Mouse (Mus musculus) neural tube, embryonic 11.5 days (tissue): ENCODE data around the gene Hnrnpa0. TPM values are rescaled to one million over a fixed set of nuclear protein-coding genes. Genes with fewer than 3 reads are reported as not detected.

Experiments used
- ATAC-seq: fragments of 200-750 bp; cut with Nextera tagmentation; 2 replicates; pipeline ENCODE4 v1.8.0; 2017; ENCODE audit warnings: moderate number of reproducible peaks, mild to moderate bottlenecking, moderate TSS enrichment, moderate library complexity; ENCODE audit not compliant: insufficient read depth, low FRiP score, low TSS enrichment
- DNase-seq: peaks from one replicate; pipeline ENCODE4 v3.0.0-alpha.2; 2015; ENCODE audit warnings: low spot score
- H3K27ac ChIP-seq: fragments of 300-500 bp; sonication (generic); 2 replicates; pipeline ENCODE4 v1.5.1; 2014; ENCODE audit warnings: low read depth, mild to moderate bottlenecking, low read length
- H3K27me3 ChIP-seq: fragments of 300-500 bp; sonication (generic); 2 replicates; pipeline ENCODE4 v1.6.1; 2014; ENCODE audit warnings: mild to moderate bottlenecking, low read length, mixed read lengths; ENCODE audit not compliant: control insufficient read depth, insufficient read depth
- H3K36me3 ChIP-seq: fragments of 300-500 bp; sonication (generic); 2 replicates; pipeline ENCODE4 v1.6.1; 2014; ENCODE audit warnings: mild to moderate bottlenecking, low read length, moderate library complexity, mixed read lengths; ENCODE audit not compliant: control insufficient read depth, insufficient read depth
- H3K4me1 ChIP-seq: fragments of 300-500 bp; sonication (generic); 2 replicates; pipeline ENCODE4 v1.6.1; 2014; ENCODE audit warnings: low read length, mixed read lengths; ENCODE audit not compliant: control insufficient read depth, insufficient read depth
- H3K4me2 ChIP-seq: fragments of 300-500 bp; sonication (generic); 2 replicates; pipeline ENCODE4 v1.6.1; 2014; ENCODE audit warnings: low read depth, mild to moderate bottlenecking, moderate library complexity
- H3K4me3 ChIP-seq: fragments of 300-500 bp; sonication (generic); 2 replicates; pipeline ENCODE4 v1.5.1; 2014; ENCODE audit warnings: low read depth, low read length
- H3K9ac ChIP-seq: fragments of 300-500 bp; sonication (generic); 2 replicates; pipeline ENCODE4 v1.6.1; 2014; ENCODE audit warnings: mild to moderate bottlenecking, low read length
- H3K9me3 ChIP-seq: fragments of 300-500 bp; sonication (generic); 2 replicates; pipeline ENCODE4 v1.6.1; 2016; ENCODE audit warnings: low read length; ENCODE audit not compliant: control insufficient read depth
- WGBS: fragments of 180-500 bp; shearing (Covaris S2); extraction: QIAGEN DNeasy Blood & Tissue Kit; methylation state at CpG from one replicate; pipeline ENCODE4 v1.1.7; 2014; 5-methylcytosine and 5-hydroxymethylcytosine counted together
- polyA plus RNA-seq: library from polyadenylated mRNA; unstranded; fragments of >200 nt; fragmentation: Nextera tagmentation; extraction: Ambion mirVana; gene quantifications from 2 replicates; pipeline ENCODE4 v1.2.1, GENCODE M21; 2014

Hnrnpa0 gene
- polyA plus RNA-seq, 1 experiment from 2014 or later, result 47.3 TPM

DNA sequence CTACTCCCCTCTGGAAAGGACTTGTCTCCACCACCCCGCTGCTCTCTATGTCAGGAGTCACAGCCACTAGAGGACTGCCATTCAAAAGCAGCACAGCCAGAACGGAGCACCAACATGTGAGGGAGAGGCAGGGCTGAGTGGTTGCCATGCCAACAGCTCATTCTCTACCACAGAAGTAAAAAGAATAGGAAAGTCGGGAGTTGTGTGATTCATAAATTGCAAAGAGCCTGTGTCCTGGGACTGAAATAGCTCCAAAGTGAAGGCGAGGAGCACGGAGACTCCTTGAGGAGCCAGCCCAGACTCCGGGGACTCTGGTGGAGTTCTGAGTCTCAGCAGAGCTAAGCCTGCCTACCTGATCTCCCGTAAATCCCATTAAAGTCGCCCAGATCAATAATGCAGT is 37.7 kb downstream of the Hnrnpa0 start:
- WGBS, result 36% methylated on average over 8 of the region's 8 CpGs
- no peak overlapping the region for H3K27ac ChIP-seq
- H3K9ac ChIP-seq, result no peak overlapping the region
- H3K27me3 ChIP-seq, result no peaks in the 10 kb centered on the region
- ATAC-seq, result peak; percentile 61; the same call in 1 of the 2 replicates
- H3K4me3 ChIP-seq, result no peak overlapping the region
- no peaks in the 10 kb centered on the region for H3K36me3 ChIP-seq
- DNase-seq, result peak; percentile 37
- H3K4me2 ChIP-seq, result no peak overlapping the region
- H3K4me1 ChIP-seq, result no peaks in the 10 kb centered on the region; the same call in 1 of the 2 replicates
- no peaks in the 10 kb centered on the region for H3K9me3 ChIP-seq

DNA sequence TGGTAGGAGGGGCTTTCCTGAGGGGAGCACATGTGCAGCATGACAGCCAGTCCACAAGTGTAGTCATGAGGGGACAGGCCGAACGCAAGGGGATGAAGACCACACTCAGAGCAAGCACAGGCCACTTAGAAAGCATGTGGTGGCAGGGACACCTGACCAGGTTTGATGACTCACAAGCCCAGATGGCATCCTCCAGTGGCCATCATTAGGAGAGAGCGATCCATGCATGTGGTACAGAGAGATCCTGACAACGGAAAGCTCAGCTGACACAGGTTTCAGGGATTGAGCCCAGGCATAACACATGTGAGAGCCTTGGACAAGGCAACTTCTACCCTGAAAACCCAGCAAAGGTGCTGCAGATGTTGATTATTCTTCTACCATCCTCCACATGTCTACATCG is 44.0 kb downstream of the Hnrnpa0 start:
- H3K4me3 ChIP-seq, result no peak overlapping the region
- WGBS, result 94% methylated on average over 5 of the region's 5 CpGs
- no peak overlapping the region for H3K27ac ChIP-seq
- H3K4me2 ChIP-seq, result no peak overlapping the region
- H3K27me3 ChIP-seq, result no peaks in the 10 kb centered on the region
- H3K9ac ChIP-seq, result no peak overlapping the region
- no peaks in the 10 kb centered on the region for H3K9me3 ChIP-seq
- no peak for ATAC-seq
- DNase-seq, result no peak
- H3K36me3 ChIP-seq, result no peaks in the 10 kb centered on the region
- H3K4me1 ChIP-seq, result no peaks in the 10 kb centered on the region

DNA sequence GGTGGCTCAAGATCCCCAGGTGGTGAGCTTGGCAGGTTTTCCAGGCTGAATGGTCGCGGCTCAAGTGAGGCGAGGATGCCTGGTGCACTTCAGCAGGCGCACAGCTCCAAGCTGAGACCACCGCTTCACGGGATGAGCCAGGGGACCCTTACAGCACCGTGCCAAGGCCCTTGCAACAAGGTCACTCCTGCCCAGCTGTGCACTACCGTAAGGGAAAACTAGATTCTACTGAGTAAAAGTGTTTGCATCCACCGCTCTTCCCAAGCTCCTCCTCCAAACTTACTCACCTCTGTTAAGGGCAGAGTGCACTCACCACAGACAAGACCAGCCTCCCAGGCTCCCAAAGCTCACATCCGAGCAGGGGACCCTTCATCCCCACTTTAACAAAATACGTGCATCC is 44.8 kb downstream of the Hnrnpa0 start:
- 85% methylated on average over 11 of the region's 11 CpGs for WGBS

DNA sequence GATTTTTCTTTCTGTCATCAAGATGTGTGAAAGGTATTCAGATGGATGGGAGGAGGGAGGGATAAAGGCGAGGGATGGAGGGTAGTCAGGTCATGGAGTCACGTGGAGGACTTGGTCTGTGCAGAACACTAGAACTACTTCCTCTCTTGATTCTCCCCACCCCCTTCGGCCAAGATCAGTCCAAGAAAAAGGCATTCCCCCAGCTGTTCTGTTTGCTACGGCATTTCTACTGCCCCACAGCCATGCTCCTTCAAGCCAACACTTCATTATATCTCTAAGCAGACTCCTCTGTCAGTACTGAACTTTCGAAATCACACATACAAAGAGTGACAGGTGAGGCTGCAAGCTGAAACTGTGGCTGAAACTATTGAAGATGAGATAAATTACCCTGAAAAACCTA is 45.3 kb downstream of the Hnrnpa0 start:
- Histone ChIP-seq H3K4me1 (no peaks in the 10 kb centered on the region), H3K27ac (no peak overlapping the region), H3K27me3 (no peaks in the 10 kb centered on the region), H3K9me3 (no peaks in the 10 kb centered on the region), H3K4me2 (no peak overlapping the region), H3K36me3 (no peaks in the 10 kb centered on the region), H3K9ac (no peak overlapping the region), H3K4me3 (no peak overlapping the region)
- DNase-seq (no peak), ATAC-seq (no peak)
- WGBS, result 75% methylated on average over 5 of the region's 5 CpGs

More for the DNA sequence above, 44.8 kb downstream of the Hnrnpa0 start:
- no peaks in the 10 kb centered on the region for H3K9me3 ChIP-seq
- no peak overlapping the region for H3K4me2 ChIP-seq
- H3K36me3 ChIP-seq, result no peaks in the 10 kb centered on the region
- no peaks in the 10 kb centered on the region for H3K27me3 ChIP-seq
- no peak for ATAC-seq
- H3K4me1 ChIP-seq, result no peaks in the 10 kb centered on the region
- no peak for DNase-seq
- no peak overlapping the region for H3K4me3 ChIP-seq
- H3K27ac ChIP-seq, result no peak overlapping the region
- H3K9ac ChIP-seq, result no peak overlapping the region

DNA sequence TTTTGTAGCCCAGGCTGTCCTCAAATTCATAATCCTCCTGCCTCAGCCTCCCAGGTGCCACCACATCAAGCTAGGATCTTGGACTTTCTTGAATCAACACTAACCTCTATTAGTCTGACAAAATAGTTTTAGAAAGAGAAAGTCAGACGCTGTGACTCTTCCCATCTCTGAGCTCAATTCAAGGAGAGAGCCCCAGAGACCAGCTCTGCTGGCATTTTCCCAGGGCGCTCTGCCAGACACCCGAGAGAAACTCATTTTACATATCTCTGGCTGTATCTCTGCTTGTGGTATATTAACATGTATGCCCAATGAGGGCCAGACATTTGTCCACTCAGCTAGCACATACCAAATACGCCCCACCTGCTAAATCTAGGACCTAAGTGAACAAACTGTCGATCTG is 50.0 kb downstream of the Hnrnpa0 start:
- 83% methylated on average over 5 of the region's 5 CpGs for WGBS
- no peaks in the 10 kb centered on the region for H3K4me1 ChIP-seq

More for the DNA sequence above, 50.0 kb downstream of the Hnrnpa0 start:
- Histone ChIP-seq H3K4me2 (no peak overlapping the region), H3K9ac (no peak overlapping the region), H3K36me3 (no peaks in the 10 kb centered on the region), H3K27ac (no peak overlapping the region), H3K4me3 (no peak overlapping the region), H3K27me3 (no peaks in the 10 kb centered on the region), H3K9me3 (no peaks in the 10 kb centered on the region)
- DNase-seq (no peak), ATAC-seq (no peak)

Other genes with a start within 250 kb of the Hnrnpa0 start
- gene Spock1, start 220.2 kb downstream of the Hnrnpa0 start, polyA plus RNA-seq, result 20.2 and 23.3 TPM in 2 replicates
- gene Klhl3, start 15.0 kb downstream of the Hnrnpa0 start, polyA plus RNA-seq, result 3.3 and 3.5 TPM in 2 replicates
- 46.3 and 54.4 TPM in 2 replicates for gene Idnk, start 29.1 kb upstream of the Hnrnpa0 start, polyA plus RNA-seq
- gene Ubqln1, start 87.1 kb upstream of the Hnrnpa0 start, polyA plus RNA-seq, result 160 and 170 TPM in 2 replicates
- gene Gkap1, start 147.1 kb upstream of the Hnrnpa0 start, polyA plus RNA-seq, result 40.4 and 44.9 TPM in 2 replicates
- gene Kif27, start 230.6 kb upstream of the Hnrnpa0 start, polyA plus RNA-seq, result 1.0 and 1.7 TPM in 2 replicates